Mouse (Mus musculus): ENCODE results near the gene Ccdc77.

DNA sequence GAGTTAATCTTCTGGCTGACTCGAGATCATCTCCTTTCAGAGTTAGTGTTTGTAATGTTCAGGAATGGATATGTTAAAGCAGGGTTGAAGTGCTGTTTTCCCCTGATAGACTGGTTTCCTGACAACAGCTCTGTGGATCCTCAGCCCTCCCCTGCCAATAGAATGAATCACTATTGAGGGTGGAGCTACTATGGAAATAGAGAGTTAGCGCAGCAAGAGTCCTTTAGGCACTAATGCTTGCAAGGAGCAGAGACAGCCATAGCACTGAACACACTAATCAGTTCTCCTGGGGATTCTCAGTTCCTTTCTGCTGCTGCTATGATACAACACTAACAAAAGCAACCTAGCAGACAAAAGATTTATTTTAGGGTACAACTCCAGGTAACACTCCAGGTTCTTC is 43.8 kb downstream of the Ccdc77 start:
- TF ChIP-seq CTCF (IDR thresholded peaks at IDR 0.05; ENCODE audit: low read depth) (no peak), EP300 (IDR thresholded peaks at IDR 0.05; ENCODE audit: low read depth) (no peak)
